Mouse (Mus musculus) stomach, embryonic 16.5 days (tissue): ENCODE results near the gene Olfr313. TPM values are rescaled to one million over a fixed set of nuclear protein-coding genes. Genes with fewer than 3 reads are reported as not detected.
"Not testable (repeated sequence)": the region's sequence is repeated elsewhere in the genome, so short reads cannot be mapped to it uniquely, and the experiment has no call there.

ENCODE experiments used
- ATAC-seq: fragments of 200-750 bp; cut with Nextera tagmentation; 2 replicates; pipeline ENCODE4 v1.8.0; 2017; ENCODE audit warnings: moderate number of reproducible peaks, moderate TSS enrichment; ENCODE audit not compliant: insufficient read depth, low FRiP score
- H3K27ac ChIP-seq: fragments of 300-500 bp; sonication (generic); 2 replicates; pipeline ENCODE4 v1.5.1; 2014; ENCODE audit warnings: low read length
- H3K27me3 ChIP-seq: fragments of 300-500 bp; sonication (generic); 2 replicates; pipeline ENCODE4 v1.6.1; 2014; ENCODE audit warnings: low read length, control low read depth, mixed read lengths; ENCODE audit not compliant: control insufficient read depth, insufficient read depth
- H3K36me3 ChIP-seq: fragments of 300-500 bp; sonication (generic); 2 replicates; pipeline ENCODE4 v1.6.1; 2014; ENCODE audit warnings: low read length; ENCODE audit not compliant: control insufficient read depth, insufficient read depth
- H3K4me1 ChIP-seq: fragments of 300-500 bp; sonication (generic); 2 replicates; pipeline ENCODE4 v1.6.1; 2014; ENCODE audit warnings: low read length, control low read depth, mixed read lengths; ENCODE audit not compliant: control insufficient read depth, insufficient read depth
- H3K4me2 ChIP-seq: fragments of 300-500 bp; sonication (generic); 2 replicates; pipeline ENCODE4 v1.6.1; 2014; ENCODE audit warnings: low read depth, low read length, mixed read lengths
- H3K4me3 ChIP-seq: fragments of 300-500 bp; sonication (generic); replicated peaks from 2 replicates; pipeline ENCODE4 v1.5.1; 2014; ENCODE audit warnings: mild to moderate bottlenecking, low read length
- H3K9ac ChIP-seq: fragments of 300-500 bp; sonication (generic); 2 replicates; pipeline ENCODE4 v1.6.1; 2014; ENCODE audit warnings: low read length
- H3K9me3 ChIP-seq: fragments of 300-500 bp; sonication (generic); replicated peaks from 2 replicates; pipeline ENCODE4 v1.6.1; 2016; ENCODE audit warnings: low read length, control low read depth; ENCODE audit not compliant: control insufficient read depth
- whole genome bisulfite sequencing: fragments of 180-500 bp; shearing (Covaris S2); extraction: QIAGEN DNeasy Blood & Tissue Kit; methylation state at CpG from one replicate; pipeline ENCODE4 v1.1.7; 2014; 5-methylcytosine and 5-hydroxymethylcytosine counted together
- polyA plus RNA-seq: library from polyadenylated mRNA; unstranded; fragments of >200 nt; fragmentation: Nextera tagmentation; extraction: Ambion mirVana; gene quantifications from 2 replicates; pipeline ENCODE4 v1.2.1, GENCODE M21; 2015

Gene Olfr313
- polyA plus RNA-seq = not detected in 2 replicates

DNA sequence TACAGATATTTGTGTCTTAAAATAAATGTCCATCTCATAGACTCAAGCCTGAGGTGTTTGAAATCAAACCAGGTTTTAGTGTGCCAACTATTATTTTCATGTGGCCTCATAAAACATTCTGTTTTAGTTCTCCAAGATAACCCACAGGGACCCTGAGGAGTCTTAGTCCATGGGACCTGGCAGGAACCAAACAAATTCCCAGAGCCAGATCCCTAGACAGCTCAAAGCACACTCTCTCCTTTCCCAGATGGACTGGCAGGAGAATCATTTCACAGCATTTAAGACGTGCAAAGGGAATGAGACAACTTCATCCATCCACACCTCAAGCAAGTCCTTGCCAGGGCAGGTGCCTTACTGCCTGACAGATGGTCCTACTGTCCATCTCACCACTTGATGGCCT, at the start of gene Olfr313:
Olfr313 (plus strand) TSS at position 301 of the 400 bp plus-strand sequence.
- H3K27me3 ChIP-seq, H3K36me3 ChIP-seq, H3K27ac ChIP-seq, H3K4me2 ChIP-seq, H3K9me3 ChIP-seq, H3K4me1 ChIP-seq, ATAC-seq, H3K9ac ChIP-seq, H3K4me3 ChIP-seq: not testable (repeated sequence)
- WGBS = 56% methylated on average over 1 of the region's 1 CpGs

DNA sequence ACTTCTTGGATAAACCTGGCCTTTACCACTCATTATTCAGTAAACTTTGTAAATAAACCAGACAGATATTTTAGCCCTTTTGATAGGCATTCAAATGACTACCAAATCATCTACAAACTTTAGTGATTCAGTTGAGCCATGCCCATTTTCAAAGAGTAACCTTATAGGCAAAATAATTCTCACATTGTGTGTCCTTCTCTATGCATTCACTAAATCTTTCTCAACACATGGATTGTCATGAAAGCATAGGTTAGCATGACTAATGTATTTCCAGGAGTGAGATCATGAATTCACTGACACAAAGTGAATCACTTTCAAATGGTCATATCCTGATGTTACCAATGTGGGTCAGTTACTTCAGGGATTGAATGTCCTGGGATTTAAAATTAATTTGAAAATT, 41.9 kb upstream of the Olfr313 start, which contains the start of gene Olfr315:
Olfr315 (plus strand) TSS at position 301 of the 400 bp plus-strand sequence.
- Histone ChIP-seq H3K9me3 (no peaks in the 10 kb centered on the region), H3K36me3 (no peaks in the 10 kb centered on the region), H3K27ac (no peak within 1 kb of the TSS), H3K9ac (no peak within 1 kb of the TSS), H3K4me1 (no peaks in the 10 kb centered on the region), H3K27me3 (no peaks in the 10 kb centered on the region), H3K4me3 (no peak within 1 kb of the TSS), H3K4me2 (no peak within 1 kb of the TSS)
- ATAC-seq = no peak

DNA sequence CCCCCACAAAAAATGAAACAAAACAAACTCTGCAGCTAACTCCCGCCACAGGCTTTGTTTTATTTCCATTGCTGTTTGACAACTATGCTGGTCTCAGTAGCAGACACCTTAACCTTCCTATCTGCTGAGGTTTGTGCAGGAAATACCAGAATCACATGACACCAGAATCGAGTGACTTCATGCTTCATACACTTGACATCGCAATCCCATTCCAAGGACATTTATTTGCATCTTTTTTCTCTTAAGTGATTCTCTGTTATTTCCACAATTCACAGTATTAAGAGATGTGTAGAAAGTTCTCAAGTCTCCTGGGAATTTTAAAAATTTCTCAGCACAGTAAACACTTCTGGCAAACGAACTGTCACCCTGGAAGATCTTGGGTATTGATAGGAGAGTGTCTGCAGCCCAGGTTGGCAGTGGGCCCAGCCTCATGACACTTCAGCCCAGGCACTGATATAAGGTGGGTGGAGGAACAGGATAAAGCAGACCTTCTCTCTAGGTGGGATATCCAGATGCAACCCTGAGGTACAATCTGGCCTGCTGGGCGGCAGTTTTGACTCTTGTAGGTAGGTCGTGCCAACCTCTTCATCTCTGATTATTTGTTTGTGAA, 32.2 kb upstream of the Olfr313 start, which contains the start of gene Olfr314:
Olfr314 (plus strand) TSS at position 473 of the 610 bp plus-strand sequence.
- ATAC-seq = no peak
- Histone ChIP-seq H3K9me3 (no peaks in the 10 kb centered on the region), H3K9ac (no peak within 1 kb of the TSS), H3K27me3 (no peaks in the 10 kb centered on the region), H3K4me1 (no peaks in the 10 kb centered on the region), H3K36me3 (no peaks in the 10 kb centered on the region), H3K4me3 (no peak within 1 kb of the TSS), H3K27ac (no peak within 1 kb of the TSS), H3K4me2 (no peak within 1 kb of the TSS)
- WGBS = 66% methylated on average over 6 of the region's 6 CpGs

DNA sequence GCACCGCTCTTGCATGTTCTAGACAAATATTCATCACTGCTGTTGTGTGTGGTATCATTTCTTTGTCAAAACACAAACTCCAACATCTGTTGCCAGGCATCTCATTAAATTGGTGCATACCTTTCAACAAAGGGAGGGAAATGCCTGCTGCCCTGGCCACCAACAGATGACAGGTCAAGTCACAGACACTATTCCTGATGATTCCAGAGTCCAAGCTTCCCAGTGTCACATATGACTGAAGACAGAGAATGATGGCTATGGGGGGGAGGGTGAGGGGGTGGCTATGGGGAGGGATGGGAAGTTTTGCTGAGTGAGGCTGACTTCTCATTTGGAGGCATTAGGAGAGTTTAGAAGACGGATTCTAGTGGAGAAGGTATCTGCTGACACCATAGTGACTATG, 30.6 kb upstream of the Olfr313 start:
- H3K4me2 ChIP-seq = no peak overlapping the region
- no peak overlapping the region for H3K4me3 ChIP-seq
- WGBS = 70% methylated on average over 2 of the region's 2 CpGs
- no peaks in the 10 kb centered on the region for H3K9me3 ChIP-seq
- no peak overlapping the region for H3K27ac ChIP-seq
- no peak for ATAC-seq
- no peaks in the 10 kb centered on the region for H3K4me1 ChIP-seq
- no peaks in the 10 kb centered on the region for H3K36me3 ChIP-seq
- no peaks in the 10 kb centered on the region for H3K27me3 ChIP-seq
- no peak overlapping the region for H3K9ac ChIP-seq

DNA sequence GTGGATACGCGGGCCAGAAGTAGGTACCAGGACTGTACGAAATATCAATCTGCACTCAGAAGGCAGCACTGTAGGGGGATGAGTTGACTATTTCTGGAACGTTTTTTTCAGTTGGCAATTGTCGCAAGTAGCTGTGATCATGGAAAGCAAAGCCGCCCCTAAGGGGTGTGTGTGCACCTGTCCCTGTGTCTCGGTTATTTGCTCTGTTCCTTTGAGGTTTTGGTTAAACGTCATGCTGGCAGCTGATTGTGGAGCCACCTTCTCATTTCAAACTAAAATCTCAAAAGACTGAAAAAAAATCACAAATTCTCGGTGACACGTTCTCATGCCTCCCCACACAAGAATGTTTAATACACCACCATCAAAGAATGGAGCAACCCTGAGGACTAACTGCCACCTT, 27.1 kb upstream of the Olfr313 start:
- H3K4me3 ChIP-seq = no peak overlapping the region
- H3K27ac ChIP-seq = no peak overlapping the region
- 76% methylated on average over 10 of the region's 10 CpGs for WGBS

DNA sequence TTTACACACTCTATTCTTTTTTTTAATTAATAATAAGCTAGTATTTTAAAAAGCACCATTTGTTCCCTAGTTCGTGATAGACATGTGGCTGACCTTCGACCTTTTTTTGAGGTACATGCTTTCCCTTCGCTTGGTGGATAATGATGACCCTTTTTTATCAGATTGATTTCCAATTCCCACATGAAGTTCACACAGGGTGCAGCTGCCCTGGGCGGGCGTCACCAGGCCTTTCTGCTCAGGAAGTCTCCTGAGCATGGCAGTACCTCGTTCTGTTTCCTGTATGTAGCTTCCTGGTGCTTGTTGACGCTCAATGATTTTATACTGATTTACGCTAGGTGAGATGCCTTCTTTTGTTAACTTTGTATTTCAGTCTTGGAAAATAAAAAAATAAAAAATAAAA, 26.5 kb upstream of the Olfr313 start:
- no peak for ATAC-seq
- Histone ChIP-seq H3K9ac (no peak overlapping the region), H3K36me3 (no peaks in the 10 kb centered on the region), H3K4me2 (no peak overlapping the region), H3K4me3 (no peak overlapping the region), H3K4me1 (no peaks in the 10 kb centered on the region), H3K27me3 (no peaks in the 10 kb centered on the region), H3K9me3 (no peaks in the 10 kb centered on the region), H3K27ac (no peak overlapping the region)
- 74% methylated on average over 8 of the region's 8 CpGs for WGBS

More for the DNA sequence above, 27.1 kb upstream of the Olfr313 start:
- no peaks in the 10 kb centered on the region for H3K36me3 ChIP-seq
- no peak overlapping the region for H3K4me2 ChIP-seq
- H3K9ac ChIP-seq = no peak overlapping the region
- no peaks in the 10 kb centered on the region for H3K4me1 ChIP-seq
- ATAC-seq = no peak
- H3K27me3 ChIP-seq = no peaks in the 10 kb centered on the region
- no peaks in the 10 kb centered on the region for H3K9me3 ChIP-seq

DNA sequence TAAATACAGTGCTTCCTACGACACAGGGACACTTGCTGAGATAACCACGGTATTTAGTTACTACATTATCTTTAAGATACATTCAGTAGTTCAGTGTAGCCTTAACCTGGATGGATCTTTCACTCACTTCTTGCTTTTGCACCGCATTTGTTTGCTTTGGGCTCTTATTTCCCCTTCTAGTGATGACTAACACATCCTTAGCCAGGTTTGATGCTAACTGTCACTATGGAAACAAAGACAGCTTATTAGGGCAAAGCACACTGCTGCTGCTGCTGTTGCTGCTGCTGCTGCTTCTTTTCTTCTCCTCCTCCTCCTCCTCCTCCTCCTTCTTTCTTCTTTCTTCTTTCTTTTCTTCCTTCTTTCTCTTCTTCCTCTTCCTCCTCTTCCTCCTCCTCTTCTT, 25.3 kb upstream of the Olfr313 start:
- no peak overlapping the region for H3K4me3 ChIP-seq
- WGBS = 22% methylated on average over 3 of the region's 3 CpGs
- H3K27ac ChIP-seq = no peak overlapping the region
- H3K4me1 ChIP-seq = no peaks in the 10 kb centered on the region
- no peak for ATAC-seq
- H3K27me3 ChIP-seq = no peaks in the 10 kb centered on the region
- H3K9ac ChIP-seq = no peak overlapping the region
- no peaks in the 10 kb centered on the region for H3K9me3 ChIP-seq
- no peaks in the 10 kb centered on the region for H3K36me3 ChIP-seq
- no peak overlapping the region for H3K4me2 ChIP-seq

DNA sequence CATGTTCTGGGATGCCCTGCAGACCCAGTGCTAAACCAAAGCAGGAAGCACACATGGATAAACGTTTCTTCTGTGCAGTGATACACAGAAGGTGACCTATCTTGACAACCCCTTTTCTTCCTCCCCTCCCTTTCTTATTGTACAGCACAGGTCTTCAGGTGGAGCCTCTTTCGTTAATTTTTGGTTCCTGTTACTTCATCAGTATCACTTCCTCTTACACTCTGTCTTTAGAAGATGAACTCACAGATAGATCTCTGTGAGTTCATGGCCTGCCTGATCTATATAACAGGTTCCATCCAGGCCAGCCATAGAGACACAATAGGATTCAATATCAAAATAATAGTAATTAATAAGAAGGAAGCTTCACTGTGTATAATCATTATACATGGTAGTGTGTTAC, 24.7 kb upstream of the Olfr313 start:
- Histone ChIP-seq H3K36me3 (no peaks in the 10 kb centered on the region), H3K4me2 (no peak overlapping the region), H3K27me3 (no peaks in the 10 kb centered on the region), H3K4me3 (no peak overlapping the region), H3K27ac (no peak overlapping the region), H3K9me3 (no peaks in the 10 kb centered on the region), H3K4me1 (no peaks in the 10 kb centered on the region), H3K9ac (no peak overlapping the region)
- ATAC-seq = no peak
- WGBS = 43% methylated on average over 2 of the region's 2 CpGs

DNA sequence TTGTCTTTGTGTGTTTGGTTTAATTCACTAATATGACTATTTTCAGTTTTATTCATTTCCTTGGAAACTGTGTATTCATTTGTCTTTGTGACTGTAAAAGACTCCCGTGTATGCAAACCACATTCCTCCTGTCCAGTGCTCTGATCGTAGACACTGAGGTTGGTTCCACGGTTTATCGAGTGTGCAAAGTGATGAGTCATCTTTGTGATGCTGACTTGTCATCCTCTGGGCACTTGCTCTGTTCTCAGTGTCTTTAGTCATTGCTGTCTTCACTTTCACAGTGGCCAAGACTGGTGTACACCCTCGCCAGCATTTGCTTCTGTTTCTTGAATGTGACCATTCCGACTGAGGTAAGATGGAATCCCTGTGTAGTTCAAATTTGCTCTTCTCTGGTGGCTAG, 24.2 kb upstream of the Olfr313 start:
- H3K9me3 ChIP-seq = no peaks in the 10 kb centered on the region
- H3K36me3 ChIP-seq = no peaks in the 10 kb centered on the region
- no peak overlapping the region for H3K4me2 ChIP-seq
- no peak overlapping the region for H3K4me3 ChIP-seq
- H3K9ac ChIP-seq = no peak overlapping the region
- ATAC-seq = no peak
- no peaks in the 10 kb centered on the region for H3K4me1 ChIP-seq
- H3K27ac ChIP-seq = no peak overlapping the region
- 64% methylated on average over 6 of the region's 6 CpGs for WGBS
- H3K27me3 ChIP-seq = no peaks in the 10 kb centered on the region
